Mouse (Mus musculus) olfactory bulb, adult 2 months (tissue): Measurements from ENCODE around the gene Crtc1. TPM values are rescaled to one million over a fixed set of nuclear protein-coding genes. Genes with fewer than 3 reads are reported as not detected.

Experiments
- H3K27ac ChIP-seq: fragments of 200-500 bp; 2 replicates; pipeline ENCODE4 v1.5.1; 2012; ENCODE audit warnings: low read depth, low read length; ENCODE audit not compliant: insufficient read depth
- H3K4me1 ChIP-seq: fragments of 200-500 bp; 2 replicates; pipeline ENCODE4 v1.6.1; 2012; ENCODE audit warnings: low read length; ENCODE audit not compliant: control insufficient read depth, insufficient read depth
- H3K4me3 ChIP-seq: fragments of 200-500 bp; 2 replicates; pipeline ENCODE4 v1.5.1; 2012; ENCODE audit warnings: mild to moderate bottlenecking, low read depth, low read length, moderate library complexity; ENCODE audit not compliant: insufficient read depth
- CTCF ChIP-seq: fragments of 200-500 bp; IDR thresholded peaks from 2 replicates; pipeline ENCODE4 v1.5.1; 2012; ENCODE audit warnings: low read depth, mild to moderate bottlenecking, low read length, moderate library complexity; ENCODE audit not compliant: insufficient read depth
- POLR2A ChIP-seq: fragments of 200-500 bp; IDR thresholded peaks from 2 replicates; pipeline ENCODE4 v1.6.1; 2012; ENCODE audit warnings: mild to moderate bottlenecking, low read depth, low read length, moderate library complexity; ENCODE audit not compliant: insufficient read depth
- WGBS: fragments of 180-500 bp; shearing (Covaris S2); methylation state at CpG from one replicate; pipeline ENCODE4 v1.1.7; 2018; 5-methylcytosine and 5-hydroxymethylcytosine counted together
- polyA plus RNA-seq: library from polyadenylated mRNA; stranded (reverse); fragments of >200 nt; gene quantifications from 2 replicates; pipeline ENCODE4 v1.2.4, GENCODE M21; 2012; ENCODE audit warnings: low replicate concordance; ENCODE audit not compliant: missing spikeins, insufficient read depth, insufficient read length

Gene Crtc1
- polyA plus RNA-seq, 1 experiment, result not detected

- no peak for TF ChIP-seq CTCF
- TF ChIP-seq POLR2A, result no peak
- WGBS, result over 99% methylated on average over 4 of the region's 4 CpGs
Observed at GRCm38 (mm10) chr8:70465701-70466100, 26.3 kb upstream of the Crtc1 start.

GRCm38 (mm10) chr8:70464162-70464561 lies 24.8 kb upstream of the Crtc1 start:
- WGBS, result 93% methylated on average over 6 of the region's 6 CpGs
- Histone ChIP-seq H3K27ac (no peak overlapping the region), H3K4me1 (peaks cover 50% of the 10 kb centered on the region), H3K4me3 (no peak overlapping the region)
- no peak for TF ChIP-seq CTCF
- TF ChIP-seq POLR2A, result no peak

More at GRCm38 (mm10) chr8:70465701-70466100, 26.3 kb upstream of the Crtc1 start:
- H3K4me3 ChIP-seq, result no peak overlapping the region
- peaks cover 61% of the 10 kb centered on the region for H3K4me1 ChIP-seq
- H3K27ac ChIP-seq, result no peak overlapping the region

- TF ChIP-seq CTCF (no peak), POLR2A (no peak)
- 44% methylated on average over 4 of the region's 4 CpGs for WGBS
Observed at GRCm38 (mm10) chr8:70463306-70463705, 23.9 kb upstream of the Crtc1 start.

GRCm38 (mm10) chr8:70462516-70462813 lies 23.1 kb upstream of the Crtc1 start:
- 74% methylated on average over 8 of the region's 8 CpGs for WGBS
- no peak for TF ChIP-seq POLR2A
- no peak for TF ChIP-seq CTCF
- Histone ChIP-seq H3K27ac (no peak overlapping the region), H3K4me3 (no peak overlapping the region), H3K4me1 (peaks cover 38% of the 10 kb centered on the region)

More at GRCm38 (mm10) chr8:70463306-70463705, 23.9 kb upstream of the Crtc1 start:
- Histone ChIP-seq H3K27ac (no peak overlapping the region), H3K4me1 (peaks cover 43% of the 10 kb centered on the region), H3K4me3 (no peak overlapping the region)

- no peak overlapping the region for H3K27ac ChIP-seq
- no peak overlapping the region for H3K4me3 ChIP-seq
- WGBS, result 81% methylated on average over 16 of the region's 16 CpGs
- TF ChIP-seq CTCF (no peak), POLR2A (no peak)
- peaks cover 34% of the 10 kb centered on the region for H3K4me1 ChIP-seq
Observed at GRCm38 (mm10) chr8:70461765-70462515, 22.6 kb upstream of the Crtc1 start.

- H3K4me3 ChIP-seq, result no peak overlapping the region
- H3K27ac ChIP-seq, result no peak overlapping the region
- H3K4me1 ChIP-seq, result peaks cover 33% of the 10 kb centered on the region
- 70% methylated on average over 9 of the region's 9 CpGs for WGBS
- TF ChIP-seq POLR2A, result no peak
- no peak for TF ChIP-seq CTCF
Observed at GRCm38 (mm10) chr8:70460606-70461005, 21.2 kb upstream of the Crtc1 start.

GRCm38 (mm10) chr8:70460199-70460598 lies 20.8 kb upstream of the Crtc1 start:
- H3K27ac ChIP-seq, result no peak overlapping the region
- TF ChIP-seq POLR2A (no peak), CTCF (no peak)
- H3K4me3 ChIP-seq, result no peak overlapping the region

GRCm38 (mm10) chr8:70459636-70460035 lies 20.3 kb upstream of the Crtc1 start:
- WGBS, result 96% methylated on average over 2 of the region's 2 CpGs
- Histone ChIP-seq H3K4me3 (no peak overlapping the region), H3K4me1 (peaks cover 39% of the 10 kb centered on the region), H3K27ac (no peak overlapping the region)
- TF ChIP-seq CTCF, result no peak
- TF ChIP-seq POLR2A, result no peak

More at GRCm38 (mm10) chr8:70460199-70460598, 20.8 kb upstream of the Crtc1 start:
- H3K4me1 ChIP-seq, result peaks cover 36% of the 10 kb centered on the region
- 77% methylated on average over 5 of the region's 5 CpGs for WGBS

- TF ChIP-seq POLR2A, result no peak
- WGBS, result 81% methylated on average over 3 of the region's 3 CpGs
- peaks cover 42% of the 10 kb centered on the region for H3K4me1 ChIP-seq
- no peak overlapping the region for H3K27ac ChIP-seq
- H3K4me3 ChIP-seq, result no peak overlapping the region
Observed at GRCm38 (mm10) chr8:70458462-70458861, 19.1 kb upstream of the Crtc1 start.

GRCm38 (mm10) chr8:70457882-70458281 lies 18.5 kb upstream of the Crtc1 start:
- no peak for TF ChIP-seq POLR2A
- TF ChIP-seq CTCF, result no peak
- WGBS, result 93% methylated on average over 6 of the region's 6 CpGs
- peaks cover 43% of the 10 kb centered on the region for H3K4me1 ChIP-seq

More at GRCm38 (mm10) chr8:70457882-70458281, 18.5 kb upstream of the Crtc1 start:
- Histone ChIP-seq H3K27ac (no peak overlapping the region), H3K4me3 (no peak overlapping the region)
